Mouse (Mus musculus): ENCODE data around the gene Ms4a2. TPM values are rescaled to one million over a fixed set of nuclear protein-coding genes. Genes with fewer than 3 reads are reported as not detected.

Ms4a2 gene
- polyA plus RNA-seq (2014; fragmentation: Illumina TruSeq; extraction: RNeasy Lipid Tissue Mini Kit (QIAGEN cat#74804); ENCODE audit: low read depth, low replicate concordance): not detected

DNA sequence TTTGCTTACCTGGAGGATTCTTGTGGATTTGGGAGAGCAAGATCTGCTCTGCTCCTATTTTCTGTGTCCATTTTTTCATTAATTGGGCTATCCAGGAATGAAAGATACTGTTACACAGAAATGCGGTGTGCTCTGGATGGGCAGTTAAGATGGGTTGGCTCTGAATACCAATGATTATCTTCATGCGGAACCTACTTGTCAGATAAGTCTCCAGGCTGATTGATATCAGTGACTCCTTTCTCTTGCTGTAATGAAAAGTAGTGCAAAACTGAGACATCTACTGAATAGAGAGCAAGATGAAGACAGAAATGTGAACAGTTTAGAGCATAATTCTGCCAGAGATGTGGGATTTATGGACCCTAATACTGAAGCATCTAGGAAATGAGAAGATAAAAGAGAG, at the start of gene Ms4a2:
Gene Ms4a2, minus strand, starts transcription at position 169 of the 400 bp plus-strand sequence.

DNA sequence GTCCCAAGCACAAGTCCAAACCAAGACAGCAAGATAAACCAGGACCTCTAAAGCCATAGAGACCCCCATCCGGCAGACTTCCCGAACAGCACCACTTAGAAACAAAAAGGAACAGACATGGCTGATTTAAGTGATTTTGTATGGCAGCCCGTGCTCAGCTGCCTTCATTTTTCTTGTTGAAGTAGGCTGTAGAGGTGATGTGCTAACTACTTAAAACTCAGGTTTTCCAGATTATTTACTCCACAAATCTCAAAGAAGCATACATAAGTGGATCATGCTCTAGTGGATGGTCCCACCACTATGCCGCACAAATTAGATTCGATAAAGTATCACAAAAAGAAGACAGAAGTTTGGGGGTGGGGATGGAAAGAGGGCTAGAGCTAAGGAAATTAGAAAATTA, 36.9 kb upstream of the Ms4a2 start, which contains the start of gene Oosp2:
Gene Oosp2, minus strand, starts transcription at position 101 of the 400 bp plus-strand sequence.

DNA sequence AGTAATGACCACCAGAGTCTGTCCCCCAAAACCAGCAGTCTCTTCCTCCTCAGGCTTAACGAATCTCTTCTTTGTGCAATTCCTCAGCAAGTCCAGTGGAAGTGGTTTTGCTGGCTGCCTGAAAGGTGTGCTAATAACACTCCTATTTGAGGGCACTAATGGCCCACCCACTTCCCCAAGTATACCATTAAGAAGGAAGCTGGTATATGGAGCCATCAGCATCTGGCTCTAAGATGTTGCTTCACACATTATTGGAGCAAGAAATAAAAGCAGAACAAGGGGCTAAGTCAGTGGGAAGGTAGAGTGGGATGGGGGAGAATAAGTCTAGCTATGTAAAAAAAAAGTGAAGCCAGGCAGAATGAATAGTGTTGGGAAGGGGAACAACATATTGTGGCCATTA, 17.2 kb upstream of the Ms4a2 start, which contains the start of gene Ms4a3:
Gene Ms4a3, minus strand, starts transcription at position 120 of the 400 bp plus-strand sequence.

DNA sequence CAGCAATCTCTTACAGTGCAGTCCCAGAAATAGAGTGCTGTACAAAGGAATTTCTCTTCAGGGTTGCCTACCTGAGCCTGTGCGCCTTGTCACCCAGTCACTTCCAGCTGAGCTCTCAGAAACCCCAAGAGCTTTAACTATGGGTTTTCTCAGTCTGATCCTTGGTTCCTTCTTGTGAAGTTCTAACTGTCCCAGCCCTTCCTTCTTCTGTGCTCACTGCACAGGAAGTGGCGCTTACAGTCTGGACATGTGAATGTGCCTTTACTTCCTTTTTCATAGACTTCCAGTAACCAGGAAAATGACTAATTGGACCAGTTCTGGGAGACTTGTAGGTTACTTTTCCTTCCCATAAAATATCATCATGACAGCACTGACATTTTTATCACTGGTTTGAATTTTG, 18.9 kb downstream of the Ms4a2 start, which contains the start of gene Ms4a6d:
Gene Ms4a6d, minus strand, starts transcription at position 247 of the 400 bp plus-strand sequence.

Other genes starting within 250 kb of the Ms4a2 start
- gene Ms4a4a, start 248.2 kb downstream of the Ms4a2 start, polyA plus RNA-seq (2014; fragmentation: Illumina TruSeq; extraction: RNeasy Lipid Tissue Mini Kit (QIAGEN cat#74804); ENCODE audit: low read depth, low replicate concordance): not detected
- gene Ms4a4c, start 218.9 kb downstream of the Ms4a2 start, polyA plus RNA-seq (2014; fragmentation: Illumina TruSeq; extraction: RNeasy Lipid Tissue Mini Kit (QIAGEN cat#74804); ENCODE audit: low read depth, low replicate concordance): 1.3 TPM
- 5.0 TPM for gene Ms4a4b, start 180.2 kb downstream of the Ms4a2 start, polyA plus RNA-seq (2014; fragmentation: Illumina TruSeq; extraction: RNeasy Lipid Tissue Mini Kit (QIAGEN cat#74804); ENCODE audit: low read depth, low replicate concordance)
- gene Ms4a6c, start 154.4 kb downstream of the Ms4a2 start, polyA plus RNA-seq (2014; fragmentation: Illumina TruSeq; extraction: RNeasy Lipid Tissue Mini Kit (QIAGEN cat#74804); ENCODE audit: low read depth, low replicate concordance): 6.4 TPM
- gene Gm8369, start 137.8 kb downstream of the Ms4a2 start, polyA plus RNA-seq (2014; fragmentation: Illumina TruSeq; extraction: RNeasy Lipid Tissue Mini Kit (QIAGEN cat#74804); ENCODE audit: low read depth, low replicate concordance): 1.2 TPM
- 3.3 TPM for gene Ms4a6b, start 107.2 kb downstream of the Ms4a2 start, polyA plus RNA-seq (2014; fragmentation: Illumina TruSeq; extraction: RNeasy Lipid Tissue Mini Kit (QIAGEN cat#74804); ENCODE audit: low read depth, low replicate concordance)
- 14.0 TPM for gene Ms4a4d, start 86.9 kb downstream of the Ms4a2 start, polyA plus RNA-seq (2014; fragmentation: Illumina TruSeq; extraction: RNeasy Lipid Tissue Mini Kit (QIAGEN cat#74804); ENCODE audit: low read depth, low replicate concordance)
- 2.6 TPM for gene Ms4a6d, start 18.9 kb downstream of the Ms4a2 start, polyA plus RNA-seq (2014; fragmentation: Illumina TruSeq; extraction: RNeasy Lipid Tissue Mini Kit (QIAGEN cat#74804); ENCODE audit: low read depth, low replicate concordance)
- not detected for gene Ms4a3, start 17.1 kb upstream of the Ms4a2 start, polyA plus RNA-seq (2014; fragmentation: Illumina TruSeq; extraction: RNeasy Lipid Tissue Mini Kit (QIAGEN cat#74804); ENCODE audit: low read depth, low replicate concordance)
- not detected for gene Oosp2, start 36.8 kb upstream of the Ms4a2 start, polyA plus RNA-seq (2014; fragmentation: Illumina TruSeq; extraction: RNeasy Lipid Tissue Mini Kit (QIAGEN cat#74804); ENCODE audit: low read depth, low replicate concordance)
- not detected for gene Oosp1, start 67.4 kb upstream of the Ms4a2 start, polyA plus RNA-seq (2014; fragmentation: Illumina TruSeq; extraction: RNeasy Lipid Tissue Mini Kit (QIAGEN cat#74804); ENCODE audit: low read depth, low replicate concordance)
- not detected for gene Oosp3, start 73.3 kb upstream of the Ms4a2 start, polyA plus RNA-seq (2014; fragmentation: Illumina TruSeq; extraction: RNeasy Lipid Tissue Mini Kit (QIAGEN cat#74804); ENCODE audit: low read depth, low replicate concordance)
- not detected for gene Gif, start 123.8 kb upstream of the Ms4a2 start, polyA plus RNA-seq (2014; fragmentation: Illumina TruSeq; extraction: RNeasy Lipid Tissue Mini Kit (QIAGEN cat#74804); ENCODE audit: low read depth, low replicate concordance)
- gene Mrpl16, start 146.7 kb upstream of the Ms4a2 start, polyA plus RNA-seq (2014; fragmentation: Illumina TruSeq; extraction: RNeasy Lipid Tissue Mini Kit (QIAGEN cat#74804); ENCODE audit: low read depth, low replicate concordance): 35.4 TPM
- gene Stx3, start 195.7 kb upstream of the Ms4a2 start, polyA plus RNA-seq (2014; fragmentation: Illumina TruSeq; extraction: RNeasy Lipid Tissue Mini Kit (QIAGEN cat#74804); ENCODE audit: low read depth, low replicate concordance): 1.8 TPM
- gene Olfr1417, start 215.5 kb upstream of the Ms4a2 start, polyA plus RNA-seq (2014; fragmentation: Illumina TruSeq; extraction: RNeasy Lipid Tissue Mini Kit (QIAGEN cat#74804); ENCODE audit: low read depth, low replicate concordance): not detected
- not detected for gene Olfr1418, start 237.3 kb upstream of the Ms4a2 start, polyA plus RNA-seq (2014; fragmentation: Illumina TruSeq; extraction: RNeasy Lipid Tissue Mini Kit (QIAGEN cat#74804); ENCODE audit: low read depth, low replicate concordance)

All from liver, adult 10 weeks (tissue).